Mouse (Mus musculus): ENCODE measurements around the gene Lrrc36.

DNA sequence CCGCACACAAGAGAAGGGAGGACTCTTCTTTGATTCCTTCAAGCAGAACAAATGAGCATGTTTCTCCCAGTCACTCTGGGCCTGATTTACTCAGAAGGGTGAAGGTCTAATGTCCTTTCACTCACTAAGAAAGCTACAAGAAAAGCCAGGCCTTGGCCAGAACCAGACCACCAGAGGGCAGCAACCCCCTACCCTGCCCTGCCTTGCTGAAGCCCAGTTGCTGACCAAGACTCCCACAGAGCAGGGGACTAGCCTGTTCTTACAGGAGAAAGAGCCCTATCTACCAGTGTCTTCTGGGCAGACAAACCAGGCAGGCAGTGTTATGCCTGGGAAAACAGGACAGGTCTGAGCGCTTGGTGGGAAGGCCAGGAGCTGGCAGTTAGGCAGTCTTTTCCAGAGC is 71.0 kb downstream of the Lrrc36 start:
- TF ChIP-seq POLR2A (IDR thresholded peaks at IDR 0.05; ENCODE audit: control insufficient read depth, extremely low read depth, insufficient read depth, low read length, poor library complexity) = no peak
- TF ChIP-seq CTCF (IDR thresholded peaks at IDR 0.05; ENCODE audit: borderline replicate concordance, control insufficient read depth, extremely low read depth, insufficient read depth, low read length, poor library complexity) = peak; percentile 35; the same call in 1 of the 2 replicates
